In the genomic region with DNA sequence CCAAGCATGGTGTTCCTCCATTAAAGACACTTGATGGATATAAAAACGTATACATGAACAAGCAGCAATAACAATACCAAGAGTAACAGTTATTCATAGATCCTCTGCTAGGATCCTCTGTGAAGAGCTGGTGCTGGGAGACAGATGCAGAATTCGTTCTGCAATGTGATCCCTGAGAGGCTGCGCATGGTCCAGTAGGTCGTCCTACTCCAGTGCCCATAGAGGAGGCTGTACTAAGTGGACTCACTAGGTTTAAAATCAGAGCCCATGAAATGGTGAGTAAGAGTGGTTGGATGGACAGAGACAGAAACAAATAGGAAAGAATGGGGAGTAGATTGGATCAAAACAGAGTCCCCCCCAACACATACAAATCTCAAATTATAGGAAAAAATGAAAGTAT, we compare ENCODE assay signal across 19 mouse cellular contexts. TPM values are rescaled to one million over a fixed set of nuclear protein-coding genes. Genes with fewer than 3 reads are reported as not detected.
"Had no signal": no experiment of that assay in that cellular context is flagged by ENCODE, and none has a peak within 500 bp of the region (broad histone marks: within the 10 kb centered on the region; RNA-seq: fewer than 3 reads in every experiment).

No protein-coding gene starts in this region.

- H3K36me3 ChIP-seq: midbrain, embryonic 10.5 days; midbrain, embryonic 12.5 days; neural tube, embryonic 13.5 days; neural tube, embryonic 15.5 days had no signal

- H3K4me2 ChIP-seq: lung, embryonic 14.5 days; midbrain, embryonic 12.5 days; neural tube, embryonic 13.5 days; neural tube, embryonic 15.5 days had no signal

- H3K4me1 ChIP-seq: midbrain, embryonic 10.5 days; midbrain, embryonic 12.5 days; neural tube, embryonic 13.5 days; neural tube, embryonic 15.5 days had no signal

- H3K27me3 ChIP-seq: midbrain, embryonic 12.5 days; neural tube, embryonic 13.5 days; neural tube, embryonic 15.5 days had no signal

- ATAC-seq: midbrain, embryonic 16.5 days had no signal

- H3K4me3 ChIP-seq: midbrain, embryonic 10.5 days; midbrain, embryonic 12.5 days; myocyte; neural tube, embryonic 13.5 days; neural tube, embryonic 15.5 days had no signal

- DNase-seq: lung, embryonic 14.5 days; lung, postnatal 10 days; lung, postnatal 4 days; midbrain, embryonic 14.5 days; retina, postnatal 1 day; right cerebral cortex, adult 18-20 months; right cerebral cortex, postnatal 25 days; right cerebral cortex, postnatal 4 days; spleen, adult 18-20 months; thymus, adult 18-20 months; thymus, postnatal 14 days; thymus, postnatal 36 days had no signal

- H3K27ac ChIP-seq: midbrain, embryonic 10.5 days; midbrain, embryonic 12.5 days; neural tube, embryonic 13.5 days; neural tube, embryonic 15.5 days had no signal

- H3K9me3 ChIP-seq: midbrain, embryonic 10.5 days; midbrain, embryonic 12.5 days; neural tube, embryonic 13.5 days; neural tube, embryonic 15.5 days had no signal

- H3K9ac ChIP-seq: lung, embryonic 14.5 days; midbrain, embryonic 12.5 days; neural tube, embryonic 13.5 days; neural tube, embryonic 15.5 days had no signal

RNA-seq across cellular contexts. Expression of a gene that starts 35.4 kb away (rescaled TPM):
- polyA plus RNA-seq: lung, embryonic 14.5 days; myocyte; small intestine, adult 2 months had no signal
